Mouse (Mus musculus) olfactory bulb, adult 2 months (tissue): Measurements from ENCODE around the gene Tnfsf10. TPM values are rescaled to one million over a fixed set of nuclear protein-coding genes. Genes with fewer than 3 reads are reported as not detected.

ENCODE experiments used
- H3K27ac ChIP-seq: fragments of 200-500 bp; 2 replicates; pipeline ENCODE4 v1.5.1; 2012; ENCODE audit warnings: low read depth, low read length; ENCODE audit not compliant: insufficient read depth
- H3K4me1 ChIP-seq: fragments of 200-500 bp; 2 replicates; pipeline ENCODE4 v1.6.1; 2012; ENCODE audit warnings: low read length; ENCODE audit not compliant: control insufficient read depth, insufficient read depth
- H3K4me3 ChIP-seq: fragments of 200-500 bp; 2 replicates; pipeline ENCODE4 v1.5.1; 2012; ENCODE audit warnings: mild to moderate bottlenecking, low read depth, low read length, moderate library complexity; ENCODE audit not compliant: insufficient read depth
- CTCF ChIP-seq: fragments of 200-500 bp; IDR thresholded peaks from 2 replicates; pipeline ENCODE4 v1.5.1; 2012; ENCODE audit warnings: low read depth, mild to moderate bottlenecking, low read length, moderate library complexity; ENCODE audit not compliant: insufficient read depth
- POLR2A ChIP-seq: fragments of 200-500 bp; IDR thresholded peaks from 2 replicates; pipeline ENCODE4 v1.6.1; 2012; ENCODE audit warnings: mild to moderate bottlenecking, low read depth, low read length, moderate library complexity; ENCODE audit not compliant: insufficient read depth
- WGBS: fragments of 180-500 bp; shearing (Covaris S2); methylation state at CpG from one replicate; pipeline ENCODE4 v1.1.7; 2018; 5-methylcytosine and 5-hydroxymethylcytosine counted together
- polyA plus RNA-seq: library from polyadenylated mRNA; stranded (reverse); fragments of >200 nt; gene quantifications from 2 replicates; pipeline ENCODE4 v1.2.4, GENCODE M21; 2012; ENCODE audit warnings: low replicate concordance; ENCODE audit not compliant: missing spikeins, insufficient read depth, insufficient read length

Gene Tnfsf10
- polyA plus RNA-seq, 1 experiment, result not detected

GRCm38 (mm10) chr3:27293645-27294385 is 23.0 kb upstream of the Tnfsf10 start:
- H3K4me1 ChIP-seq, result no peaks in the 10 kb centered on the region
- H3K27ac ChIP-seq, result no peak overlapping the region
- WGBS, result 66% methylated on average over 7 of the region's 7 CpGs
- H3K4me3 ChIP-seq, result no peak overlapping the region
- no peak for TF ChIP-seq POLR2A
- TF ChIP-seq CTCF, result no peak

- H3K4me3 ChIP-seq, result no peak overlapping the region
- H3K27ac ChIP-seq, result no peak overlapping the region
- WGBS, result 91% methylated on average over 4 of the region's 4 CpGs
- TF ChIP-seq CTCF (no peak), POLR2A (no peak)
- no peaks in the 10 kb centered on the region for H3K4me1 ChIP-seq
Observed at GRCm38 (mm10) chr3:27300451-27300850, 16.4 kb upstream of the Tnfsf10 start.

DNA sequence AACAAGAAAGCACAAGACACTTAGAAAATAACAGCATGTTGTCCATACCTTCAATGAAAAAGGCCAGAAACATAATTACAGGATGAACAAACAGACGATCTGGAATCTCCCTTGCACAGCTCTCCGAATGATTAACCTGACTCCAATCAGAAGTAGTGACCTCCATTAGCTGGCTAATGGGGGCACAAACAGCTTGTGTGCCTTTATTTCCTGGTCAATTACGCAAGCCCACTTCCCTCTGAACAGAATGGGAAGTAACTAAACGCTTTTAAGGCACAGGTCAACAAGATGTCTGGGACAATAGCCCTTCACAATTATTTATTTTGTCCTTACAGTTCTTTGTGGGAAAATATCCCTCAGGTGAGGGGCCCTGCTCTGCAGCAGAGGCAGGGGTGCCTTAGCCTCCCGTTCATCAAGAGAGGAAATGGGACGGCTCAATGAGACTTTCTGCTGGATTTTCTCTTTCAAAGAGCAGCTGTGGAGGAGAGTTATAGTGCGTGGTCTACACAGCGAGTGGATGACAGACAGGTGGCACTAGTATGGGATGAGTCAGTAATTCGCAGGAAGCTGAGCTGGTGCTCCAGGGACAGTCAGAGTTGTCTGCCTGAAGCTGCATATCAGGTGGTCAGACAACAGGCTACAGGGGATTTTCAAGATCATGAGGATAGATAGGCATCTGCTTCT is 14.3 kb upstream of the Tnfsf10 start:
- no peak overlapping the region for H3K4me3 ChIP-seq
- 79% methylated on average over 9 of the region's 9 CpGs for WGBS
- no peaks in the 10 kb centered on the region for H3K4me1 ChIP-seq
- TF ChIP-seq POLR2A, result no peak
- no peak for TF ChIP-seq CTCF
- no peak overlapping the region for H3K27ac ChIP-seq

- 65% methylated on average over 10 of the region's 10 CpGs for WGBS
- Histone ChIP-seq H3K4me3 (no peak overlapping the region), H3K4me1 (no peaks in the 10 kb centered on the region), H3K27ac (no peak overlapping the region)
- no peak for TF ChIP-seq POLR2A
- no peak for TF ChIP-seq CTCF
Observed at GRCm38 (mm10) chr3:27306815-27307214, 10.0 kb upstream of the Tnfsf10 start.

- WGBS, result 64% methylated on average over 7 of the region's 7 CpGs
- no peak overlapping the region for H3K27ac ChIP-seq
- TF ChIP-seq POLR2A, result no peak
- TF ChIP-seq CTCF, result no peak
- H3K4me1 ChIP-seq, result no peaks in the 10 kb centered on the region
- no peak overlapping the region for H3K4me3 ChIP-seq
Observed at GRCm38 (mm10) chr3:27310973-27311372, 5.9 kb upstream of the Tnfsf10 start.

DNA sequence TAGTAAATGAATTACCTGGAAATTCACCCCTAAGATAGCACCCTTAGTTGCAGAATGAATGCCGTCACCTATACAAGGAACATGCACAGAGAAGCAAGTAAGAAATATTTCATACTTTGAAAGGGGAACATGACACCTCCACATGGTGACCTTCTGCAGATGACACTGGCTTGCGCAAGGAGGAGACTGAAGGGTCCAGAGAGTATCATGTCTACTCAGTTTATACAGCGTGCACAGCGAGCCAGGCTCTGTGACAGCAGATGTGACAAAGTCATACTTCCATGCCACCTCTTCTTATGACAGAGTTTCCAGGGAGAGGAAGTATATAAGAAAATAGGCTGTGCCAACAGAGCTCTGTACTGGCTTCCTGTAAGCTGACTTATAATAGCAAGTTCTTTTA is 5.4 kb upstream of the Tnfsf10 start:
- Histone ChIP-seq H3K27ac (no peak overlapping the region), H3K4me3 (no peak overlapping the region), H3K4me1 (no peaks in the 10 kb centered on the region)
- TF ChIP-seq POLR2A (no peak), CTCF (no peak)
- 95% methylated on average over 4 of the region's 4 CpGs for WGBS

- Histone ChIP-seq H3K4me1 (peaks cover 6% of the 10 kb centered on the region), H3K4me3 (no peak overlapping the region), H3K27ac (no peak overlapping the region)
- WGBS, result 69% methylated on average over 2 of the region's 2 CpGs
- TF ChIP-seq POLR2A (no peak), CTCF (no peak)
Observed at GRCm38 (mm10) chr3:27314506-27315164, 2.2 kb upstream of the Tnfsf10 start.

GRCm38 (mm10) chr3:27317288-27318024 is 628 bp downstream of the Tnfsf10 start:
- TF ChIP-seq CTCF (no peak), POLR2A (no peak)

More at GRCm38 (mm10) chr3:27317288-27318024, 628 bp downstream of the Tnfsf10 start:
- 13% methylated on average over 4 of the region's 4 CpGs for WGBS
- Histone ChIP-seq H3K4me3 (peak overlapping the region; percentile 35), H3K27ac (no peak overlapping the region), H3K4me1 (peaks cover 6% of the 10 kb centered on the region)
